Mouse (Mus musculus): ENCODE results near the gene Cd300ld3. TPM values are rescaled to one million over a fixed set of nuclear protein-coding genes. Genes with fewer than 3 reads are reported as not detected.
"Not testable (repeated sequence)": the region's sequence is repeated elsewhere in the genome, so short reads cannot be mapped to it uniquely, and the experiment has no call there.

Gene Cd300ld3
- polyA plus RNA-seq, 1 experiment from 2014 or later: not detected

- WGBS: 35% methylated on average over 3 of the region's 3 CpGs
- Histone ChIP-seq H3K9ac (replicated peaks; ENCODE audit: low read depth) (no peak overlapping the region), H3K36me3 (ENCODE audit: insufficient read depth, low read length) (no peaks in the 10 kb centered on the region), H3K27me3 (replicated peaks; ENCODE audit: insufficient read depth, low read length) (no peaks in the 10 kb centered on the region), H3K4me1 (ENCODE audit: insufficient read depth, low read depth, low read length) (no peaks in the 10 kb centered on the region), H3K4me2 (replicated peaks; ENCODE audit: low read depth, low read length) (no peak overlapping the region), H3K9me3 (ENCODE audit: low read length) (no peaks in the 10 kb centered on the region), H3K4me3 (ENCODE audit: low read depth, low read length) (no peak overlapping the region), H3K27ac (ENCODE audit: low read length) (no peak overlapping the region)
- ATAC-seq (no peak), DNase-seq (ENCODE audit: low spot score) (no peak)
- TF ChIP-seq EP300 (IDR thresholded peaks at IDR 0.05) (no peak), CTCF (IDR thresholded peaks at IDR 0.05) (peak; percentile 18; the same call in 1 of the 2 replicates)
Measured at GRCm38 (mm10) chr11:115049282-115049895, 1.2 kb upstream of the Cd300ld3 start.

DNA sequence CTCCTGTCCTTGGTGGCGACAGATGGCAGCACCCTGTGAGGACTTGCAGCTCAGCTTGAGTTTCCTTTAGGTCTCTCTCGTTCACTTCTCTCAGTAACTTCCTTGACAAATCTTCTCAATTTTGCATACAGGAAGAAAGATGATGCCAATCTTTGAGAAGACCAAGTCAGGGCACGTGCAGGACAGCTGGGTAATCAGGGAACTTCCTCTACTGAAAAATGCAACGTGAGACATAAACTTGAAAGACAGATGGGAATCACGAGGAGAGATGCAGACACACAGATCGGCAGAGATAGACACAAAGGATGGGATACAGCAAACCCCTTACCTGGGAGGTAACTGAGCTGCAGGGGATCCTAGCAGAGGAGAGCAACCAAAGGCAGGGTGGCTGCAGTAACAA lies 10.5 kb downstream of the Cd300ld3 start, which contains the start of gene Cd300ld5:
TSS of gene Cd300ld5 (minus strand) at position 101 of the 400 bp plus-strand sequence.
- not testable (repeated sequence) for H3K4me2 ChIP-seq (replicated peaks; ENCODE audit: low read depth, low read length); ATAC-seq; H3K4me3 ChIP-seq (ENCODE audit: low read depth, low read length); H3K9ac ChIP-seq (replicated peaks; ENCODE audit: low read depth); H3K4me1 ChIP-seq (ENCODE audit: insufficient read depth, low read depth, low read length); H3K36me3 ChIP-seq (ENCODE audit: insufficient read depth, low read length); H3K9me3 ChIP-seq (ENCODE audit: low read length); H3K27ac ChIP-seq (ENCODE audit: low read length); H3K27me3 ChIP-seq (replicated peaks; ENCODE audit: insufficient read depth, low read length); DNase-seq (ENCODE audit: low spot score)
- no CpG with 5 or more reads among the region's 6 CpGs for WGBS

DNA sequence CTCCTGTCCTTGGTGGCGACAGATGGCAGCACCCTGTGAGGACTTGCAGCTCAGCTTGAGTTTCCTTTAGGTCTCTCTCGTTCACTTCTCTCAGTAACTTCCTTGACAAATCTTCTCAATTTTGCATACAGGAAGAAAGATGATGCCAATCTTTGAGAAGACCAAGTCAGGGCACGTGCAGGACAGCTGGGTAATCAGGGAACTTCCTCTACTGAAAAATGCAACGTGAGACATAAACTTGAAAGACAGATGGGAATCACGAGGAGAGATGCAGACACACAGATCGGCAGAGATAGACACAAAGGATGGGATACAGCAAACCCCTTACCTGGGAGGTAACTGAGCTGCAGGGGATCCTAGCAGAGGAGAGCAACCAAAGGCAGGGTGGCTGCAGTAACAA lies 21.3 kb downstream of the Cd300ld3 start, which contains the start of gene Cd300ld4:
TSS of gene Cd300ld4 (minus strand) at position 101 of the 400 bp plus-strand sequence.
- no CpG with 5 or more reads among the region's 6 CpGs for WGBS

GRCm38 (mm10) chr11:115016093-115016492 lies 32.1 kb downstream of the Cd300ld3 start, which contains the start of gene Cd300ld2:
Gene Cd300ld2 (minus strand): TSS chr11:115016193.
- not testable (repeated sequence) for H3K9me3 ChIP-seq (ENCODE audit: low read length); H3K4me2 ChIP-seq (replicated peaks; ENCODE audit: low read depth, low read length); H3K4me3 ChIP-seq (ENCODE audit: low read depth, low read length); ATAC-seq; DNase-seq (ENCODE audit: low spot score); H3K27ac ChIP-seq (ENCODE audit: low read length); H3K9ac ChIP-seq (replicated peaks; ENCODE audit: low read depth); H3K36me3 ChIP-seq (ENCODE audit: insufficient read depth, low read length); H3K27me3 ChIP-seq (replicated peaks; ENCODE audit: insufficient read depth, low read length); H3K4me1 ChIP-seq (ENCODE audit: insufficient read depth, low read depth, low read length)
- no CpG with 5 or more reads among the region's 7 CpGs for WGBS

More for the DNA sequence above, 21.3 kb downstream of the Cd300ld3 start, which contains the start of gene Cd300ld4:
- not testable (repeated sequence) for ATAC-seq; H3K4me1 ChIP-seq (ENCODE audit: insufficient read depth, low read depth, low read length); H3K4me2 ChIP-seq (replicated peaks; ENCODE audit: low read depth, low read length); H3K36me3 ChIP-seq (ENCODE audit: insufficient read depth, low read length); H3K9ac ChIP-seq (replicated peaks; ENCODE audit: low read depth); H3K9me3 ChIP-seq (ENCODE audit: low read length); H3K27me3 ChIP-seq (replicated peaks; ENCODE audit: insufficient read depth, low read length); DNase-seq (ENCODE audit: low spot score); H3K27ac ChIP-seq (ENCODE audit: low read length); H3K4me3 ChIP-seq (ENCODE audit: low read depth, low read length)

GRCm38 (mm10) chr11:115004070-115004469 lies 44.1 kb downstream of the Cd300ld3 start:
- no peaks in the 10 kb centered on the region for H3K9me3 ChIP-seq (ENCODE audit: low read length)
- no peaks in the 10 kb centered on the region for H3K36me3 ChIP-seq (ENCODE audit: insufficient read depth, low read length)
- ATAC-seq (peak; percentile 23; the same call in 1 of the 2 replicates), DNase-seq (ENCODE audit: low spot score) (peak; percentile 44)
- no peaks in the 10 kb centered on the region for H3K27me3 ChIP-seq (replicated peaks; ENCODE audit: insufficient read depth, low read length)
- no peak for TF ChIP-seq EP300 (IDR thresholded peaks at IDR 0.05)
- no peak for TF ChIP-seq CTCF (IDR thresholded peaks at IDR 0.05)
- H3K4me2 ChIP-seq (replicated peaks; ENCODE audit: low read depth, low read length): no peak overlapping the region
- no peak overlapping the region for H3K9ac ChIP-seq (replicated peaks; ENCODE audit: low read depth)
- no peak overlapping the region for H3K4me3 ChIP-seq (ENCODE audit: low read depth, low read length)
- H3K4me1 ChIP-seq (ENCODE audit: insufficient read depth, low read depth, low read length): no peaks in the 10 kb centered on the region
- WGBS: 60% methylated on average over 5 of the region's 5 CpGs
- H3K27ac ChIP-seq (ENCODE audit: low read length): no peak overlapping the region

DNA sequence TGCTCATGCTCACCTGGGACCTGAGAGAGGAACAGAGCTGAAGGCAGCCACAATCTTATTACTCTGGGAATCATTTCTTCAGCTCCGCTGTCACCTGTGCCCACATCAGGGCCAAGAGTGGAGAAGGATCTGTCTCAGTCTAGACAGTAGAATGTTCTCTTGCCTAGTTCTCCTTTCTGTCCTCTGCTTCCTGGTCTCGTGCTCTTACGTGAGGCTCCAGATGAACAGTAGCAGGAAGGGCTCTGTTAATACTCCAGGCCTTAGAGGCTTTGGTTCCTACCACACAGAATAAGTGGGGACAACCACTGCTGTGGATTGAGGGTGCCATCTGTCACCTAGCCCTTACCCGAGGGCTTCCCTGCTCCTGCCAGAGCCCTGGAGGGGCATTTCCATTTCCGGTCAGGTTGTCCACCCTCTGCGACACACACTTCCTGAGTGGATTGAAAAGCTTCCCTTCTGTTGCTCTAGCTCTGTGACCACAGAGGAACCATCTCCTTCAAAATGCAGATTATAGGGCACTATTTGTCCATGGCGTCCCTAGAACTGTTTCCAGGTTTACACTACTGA lies 46.7 kb downstream of the Cd300ld3 start, which contains the start of gene Cd300c2:
TSS of gene Cd300c2 (minus strand) at position 407 of the 567 bp plus-strand sequence.
- 80% methylated on average over 7 of the region's 7 CpGs for WGBS
- DNase-seq (ENCODE audit: low spot score): peak; percentile 17

More for the DNA sequence above, 46.7 kb downstream of the Cd300ld3 start, which contains the start of gene Cd300c2:
- no peak within 1 kb of the TSS for H3K4me2 ChIP-seq (replicated peaks; ENCODE audit: low read depth, low read length)
- H3K9ac ChIP-seq (replicated peaks; ENCODE audit: low read depth): no peak within 1 kb of the TSS
- H3K36me3 ChIP-seq (ENCODE audit: insufficient read depth, low read length): no peaks in the 10 kb centered on the region
- no peaks in the 10 kb centered on the region for H3K27me3 ChIP-seq (replicated peaks; ENCODE audit: insufficient read depth, low read length)
- H3K9me3 ChIP-seq (ENCODE audit: low read length): no peaks in the 10 kb centered on the region
- no peak within 1 kb of the TSS for H3K27ac ChIP-seq (ENCODE audit: low read length)
- H3K4me1 ChIP-seq (ENCODE audit: insufficient read depth, low read depth, low read length): no peaks in the 10 kb centered on the region
- no peak within 1 kb of the TSS for H3K4me3 ChIP-seq (ENCODE audit: low read depth, low read length)
- no peak for TF ChIP-seq EP300 (IDR thresholded peaks at IDR 0.05)
- no peak for TF ChIP-seq CTCF (IDR thresholded peaks at IDR 0.05)
- no peak; the same call in 1 of the 2 replicates for ATAC-seq

Other genes starting within 250 kb of the Cd300ld3 start
- not detected in 2 replicates for gene Gpr142, start 249.5 kb downstream of the Cd300ld3 start, polyA plus RNA-seq (2015; fragmentation: Nextera tagmentation; extraction: Ambion mirVana)
- 10.4 and 11.1 TPM in 2 replicates for gene Gprc5c, start 197.3 kb downstream of the Cd300ld3 start, polyA plus RNA-seq (2015; fragmentation: Nextera tagmentation; extraction: Ambion mirVana)
- 4.6 and 5.9 TPM in 2 replicates for gene Cd300a, start 158.4 kb downstream of the Cd300ld3 start, polyA plus RNA-seq (2015; fragmentation: Nextera tagmentation; extraction: Ambion mirVana)
- gene Cd300lb, start 114.0 kb downstream of the Cd300ld3 start, polyA plus RNA-seq (2015; fragmentation: Nextera tagmentation; extraction: Ambion mirVana): 1.5 and 2.0 TPM in 2 replicates
- 0.19 and 0.31 TPM in 2 replicates for gene Cd300c, start 79.3 kb downstream of the Cd300ld3 start, polyA plus RNA-seq (2015; fragmentation: Nextera tagmentation; extraction: Ambion mirVana)
- 0.92 and 1.0 TPM in 2 replicates for gene Cd300ld, start 58.5 kb downstream of the Cd300ld3 start, polyA plus RNA-seq (2015; fragmentation: Nextera tagmentation; extraction: Ambion mirVana)
- 12.4 and 15.7 TPM in 2 replicates for gene Cd300c2, start 46.5 kb downstream of the Cd300ld3 start, polyA plus RNA-seq (2015; fragmentation: Nextera tagmentation; extraction: Ambion mirVana)
- gene Cd300ld2, start 32.2 kb downstream of the Cd300ld3 start, polyA plus RNA-seq (2015; fragmentation: Nextera tagmentation; extraction: Ambion mirVana): 0.44 TPM in 1 of 2 replicates, not detected in the other
- gene Cd300ld4, start 21.4 kb downstream of the Cd300ld3 start, polyA plus RNA-seq (2015; fragmentation: Nextera tagmentation; extraction: Ambion mirVana): not detected in 2 replicates
- not detected in 2 replicates for gene Cd300ld5, start 10.6 kb downstream of the Cd300ld3 start, polyA plus RNA-seq (2015; fragmentation: Nextera tagmentation; extraction: Ambion mirVana)
- 0.21 and 0.31 TPM in 2 replicates for gene Cd300e, start 13.8 kb upstream of the Cd300ld3 start, polyA plus RNA-seq (2015; fragmentation: Nextera tagmentation; extraction: Ambion mirVana)
- gene Rab37, start 43.0 kb upstream of the Cd300ld3 start, polyA plus RNA-seq (2015; fragmentation: Nextera tagmentation; extraction: Ambion mirVana): 0.56 and 0.85 TPM in 2 replicates
- gene Cd300lf, start 85.6 kb upstream of the Cd300ld3 start, polyA plus RNA-seq (2015; fragmentation: Nextera tagmentation; extraction: Ambion mirVana): 12.7 and 13.1 TPM in 2 replicates
- gene Slc9a3r1, start 114.9 kb upstream of the Cd300ld3 start, polyA plus RNA-seq (2015; fragmentation: Nextera tagmentation; extraction: Ambion mirVana): 56.9 and 71.2 TPM in 2 replicates
- 9.6 and 10.5 TPM in 2 replicates for gene Tmem104, start 139.1 kb upstream of the Cd300ld3 start, polyA plus RNA-seq (2015; fragmentation: Nextera tagmentation; extraction: Ambion mirVana)
- 30.3 and 30.8 TPM in 2 replicates for gene Nat9, start 139.4 kb upstream of the Cd300ld3 start, polyA plus RNA-seq (2015; fragmentation: Nextera tagmentation; extraction: Ambion mirVana)
- gene Grin2c, start 218.8 kb upstream of the Cd300ld3 start, polyA plus RNA-seq (2015; fragmentation: Nextera tagmentation; extraction: Ambion mirVana): 0.11 TPM in 2 replicates
- 6.9 and 7.9 TPM in 2 replicates for gene Fdxr, start 228.6 kb upstream of the Cd300ld3 start, polyA plus RNA-seq (2015; fragmentation: Nextera tagmentation; extraction: Ambion mirVana)
- 0.17 and 0.24 TPM in 2 replicates for gene Fads6, start 249.3 kb upstream of the Cd300ld3 start, polyA plus RNA-seq (2015; fragmentation: Nextera tagmentation; extraction: Ambion mirVana)

All from lung, postnatal 0 days (tissue).